Mouse (Mus musculus) lung, postnatal 0 days (tissue): ENCODE measurements around the gene Cobl.

Source experiments
- CTCF ChIP-seq: IDR thresholded peaks from 2 replicates; pipeline ENCODE4 v1.5.1; 2016; ENCODE audit warnings: antibody characterized with exemption, mild to moderate bottlenecking
- EP300 ChIP-seq: IDR thresholded peaks from 2 replicates; pipeline ENCODE4 v1.6.1; 2016; ENCODE audit warnings: antibody characterized with exemption, mild to moderate bottlenecking, control low read depth

GRCm38 (mm10) chr11:12191386-12191785, 273.4 kb downstream of the Cobl start:
- TF ChIP-seq CTCF, result no peak
- TF ChIP-seq EP300, result no peak
